Mouse (Mus musculus) testis, adult 2 months (tissue): Measurements from ENCODE around the gene Hist1h2bk.

Experiments
- CTCF ChIP-seq: fragments of 200-500 bp; IDR thresholded peaks from 2 replicates; pipeline ENCODE4 v1.5.1; 2012; ENCODE audit warnings: low read depth, mild to moderate bottlenecking, inconsistent platforms, low read length, moderate library complexity; ENCODE audit not compliant: control insufficient read depth, insufficient read depth, insufficient replicate concordance
- POLR2A ChIP-seq: fragments of 200-500 bp; IDR thresholded peaks from 2 replicates; pipeline ENCODE4 v1.6.1; 2012; ENCODE audit warnings: low read depth, mild to moderate bottlenecking, inconsistent platforms, low read length, moderate library complexity; ENCODE audit not compliant: control insufficient read depth

DNA sequence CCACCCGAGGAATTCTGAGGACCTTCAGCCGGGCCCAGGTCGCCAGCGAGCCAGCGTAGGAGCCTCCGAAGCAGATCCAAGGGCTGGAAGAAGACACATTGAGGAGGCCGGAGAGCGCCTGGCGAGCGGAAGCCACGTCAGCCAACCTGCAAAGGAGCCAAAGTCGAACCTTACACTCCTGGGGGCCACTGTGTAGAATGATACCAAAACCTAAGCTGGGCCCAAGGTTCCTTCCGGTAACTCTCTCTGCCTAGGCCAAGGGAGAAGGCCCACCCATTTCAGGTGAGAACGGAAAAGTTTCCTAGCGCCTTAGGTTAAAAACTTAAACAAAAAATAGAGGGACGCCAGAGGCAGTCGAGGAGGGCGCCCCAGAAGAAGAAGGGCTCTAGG lies 28.6 kb upstream of the Hist1h2bk start:
- TF ChIP-seq POLR2A (no peak), CTCF (no peak)
